ENCODE assay signal across 11 mouse cellular contexts in genomic region chr7:113121911-113122319, GRCm38 (mm10).
DNase-seq lines count a peak whose midpoint lies in the region; ATAC-seq and TF ChIP-seq lines count a peak whose summit lies in the region.
"Had no signal": no experiment of that assay in that cellular context is flagged by ENCODE, and none has a peak within 500 bp of the region (broad histone marks: within the 10 kb centered on the region; RNA-seq: fewer than 3 reads in every experiment).

No protein-coding gene starts in this region.

- no peaks in the 10 kb centered on the region for H3K9me3 ChIP-seq in embryonic facial prominence, embryonic 12.5 days
- H3K9me3 ChIP-seq in embryonic facial prominence, embryonic 10.5 days, result no peaks in the 10 kb centered on the region
- H3K9me3 ChIP-seq in lung, postnatal 0 days (ENCODE audit: low read length), result no peaks in the 10 kb centered on the region
- H3K9me3 ChIP-seq: hindbrain, embryonic 12.5 days; midbrain, embryonic 12.5 days had no signal

- no peak for TF ChIP-seq EP300 in lung, postnatal 0 days (IDR thresholded peaks at IDR 0.05)

- peak; percentile 56; the same call in 1 of the 2 replicates for ATAC-seq in embryonic facial prominence, embryonic 12.5 days (ENCODE audit: insufficient number of reproducible peaks, insufficient read depth, low FRiP score, low TSS enrichment)
- ATAC-seq in lung, postnatal 0 days, result peak; percentile 67

- 47% methylated on average over 6 of the region's 6 CpGs for WGBS in embryonic facial prominence, embryonic 12.5 days
- WGBS in embryonic facial prominence, embryonic 10.5 days, result 76% methylated on average over 6 of the region's 6 CpGs
- 24% methylated on average over 6 of the region's 6 CpGs for WGBS in lung, postnatal 0 days

- H3K4me2 ChIP-seq in embryonic facial prominence, embryonic 12.5 days (replicated peaks), result no peak overlapping the region
- H3K4me2 ChIP-seq in lung, postnatal 0 days (replicated peaks; ENCODE audit: low read depth, low read length), result no peak overlapping the region
- H3K4me2 ChIP-seq: hindbrain, embryonic 12.5 days; midbrain, embryonic 12.5 days had no signal

- no peak for DNase-seq in embryonic facial prominence, embryonic 10.5 days (ENCODE audit: low spot score)
- DNase-seq in R1 (ENCODE audit: low read depth, low spot score), result peak; percentile 31
- peak; percentile 30 for DNase-seq in kidney, adult 9 months
- DNase-seq in lung, postnatal 0 days (ENCODE audit: low spot score), result peak; percentile 64
- no peak for DNase-seq in cerebellum, postnatal 36 days
- no peak for DNase-seq in gastrocnemius, adult 18-20 months (ENCODE audit: low spot score)
- DNase-seq in retina, embryonic 14.5 days (ENCODE audit: low spot score), result no peak
- DNase-seq: cerebellum, adult 2 months had no signal

- H3K27me3 ChIP-seq in embryonic facial prominence, embryonic 12.5 days, result no peaks in the 10 kb centered on the region
- H3K27me3 ChIP-seq in embryonic facial prominence, embryonic 10.5 days (replicated peaks; ENCODE audit: low read depth, poor library complexity, severe bottlenecking), result no peaks in the 10 kb centered on the region
- H3K27me3 ChIP-seq in lung, postnatal 0 days (replicated peaks; ENCODE audit: insufficient read depth, low read length), result no peaks in the 10 kb centered on the region
- H3K27me3 ChIP-seq: hindbrain, embryonic 12.5 days; midbrain, embryonic 12.5 days had no signal

- H3K27ac ChIP-seq in embryonic facial prominence, embryonic 12.5 days, result no peak overlapping the region
- H3K27ac ChIP-seq in embryonic facial prominence, embryonic 10.5 days (replicated peaks), result no peak overlapping the region
- no peak overlapping the region for H3K27ac ChIP-seq in lung, postnatal 0 days (ENCODE audit: low read length)
- H3K27ac ChIP-seq: hindbrain, embryonic 12.5 days; midbrain, embryonic 12.5 days had no signal

- no peak for TF ChIP-seq CTCF in lung, postnatal 0 days (IDR thresholded peaks at IDR 0.05)

- H3K36me3 ChIP-seq in embryonic facial prominence, embryonic 12.5 days, result no peaks in the 10 kb centered on the region
- no peaks in the 10 kb centered on the region for H3K36me3 ChIP-seq in embryonic facial prominence, embryonic 10.5 days (replicated peaks)
- no peaks in the 10 kb centered on the region for H3K36me3 ChIP-seq in lung, postnatal 0 days (ENCODE audit: insufficient read depth, low read length)
- H3K36me3 ChIP-seq: hindbrain, embryonic 12.5 days; midbrain, embryonic 12.5 days had no signal

- H3K4me1 ChIP-seq in embryonic facial prominence, embryonic 12.5 days, result no peaks in the 10 kb centered on the region
- no peaks in the 10 kb centered on the region for H3K4me1 ChIP-seq in embryonic facial prominence, embryonic 10.5 days
- no peaks in the 10 kb centered on the region for H3K4me1 ChIP-seq in lung, postnatal 0 days (ENCODE audit: insufficient read depth, low read depth, low read length)
- H3K4me1 ChIP-seq: hindbrain, embryonic 12.5 days; midbrain, embryonic 12.5 days had no signal

- H3K9ac ChIP-seq in embryonic facial prominence, embryonic 12.5 days, result no peak overlapping the region
- no peak overlapping the region for H3K9ac ChIP-seq in lung, postnatal 0 days (replicated peaks; ENCODE audit: low read depth)
- H3K9ac ChIP-seq: hindbrain, embryonic 12.5 days; midbrain, embryonic 12.5 days had no signal

- H3K4me3 ChIP-seq in embryonic facial prominence, embryonic 12.5 days, result no peak overlapping the region
- no peak overlapping the region for H3K4me3 ChIP-seq in embryonic facial prominence, embryonic 10.5 days
- H3K4me3 ChIP-seq in lung, postnatal 0 days (ENCODE audit: low read depth, low read length), result no peak overlapping the region
- H3K4me3 ChIP-seq: hindbrain, embryonic 12.5 days; midbrain, embryonic 12.5 days had no signal

Comparison
In these comparisons a context has a peak if more than half of its experiments do, and no peak if none do; other contexts are left out.
1. DNase-seq: peak in R1 (single experiment), kidney, adult 9 months (single experiment) and lung, postnatal 0 days (single experiment); none in embryonic facial prominence, embryonic 10.5 days (single experiment), cerebellum, postnatal 36 days (0 of 2), gastrocnemius, adult 18-20 months (single experiment) and retina, embryonic 14.5 days (single experiment).